Mouse (Mus musculus): ENCODE measurements around the gene Haus2.

The Haus2 gene

GRCm38 (mm10) chr2:120663491-120664154, 54.4 kb downstream of the Haus2 start:
- DNase-seq (ENCODE audit: low spot score), result no peak

- DNase-seq (ENCODE audit: low spot score), result no peak
Observed at GRCm38 (mm10) chr2:120667446-120667845, 58.3 kb downstream of the Haus2 start.

- no peak for DNase-seq (ENCODE audit: low spot score)
Observed at GRCm38 (mm10) chr2:120670253-120670652, 61.1 kb downstream of the Haus2 start.
